ENCODE assay signal across 21 mouse cellular contexts in genomic region chr17:26628936-26629335, GRCm38 (mm10). TPM values are rescaled to one million over a fixed set of nuclear protein-coding genes. Genes with fewer than 3 reads are reported as not detected.
DNase-seq lines count a peak whose midpoint lies in the region; ATAC-seq and TF ChIP-seq lines count a peak whose summit lies in the region.
"Had no signal": no experiment of that assay in that cellular context is flagged by ENCODE, and none has a peak within 500 bp of the region (broad histone marks: within the 10 kb centered on the region; RNA-seq: fewer than 3 reads in every experiment).

No protein-coding gene starts in this region.

- TF ChIP-seq CTCF in left cerebral cortex, adult 2 months (IDR thresholded peaks at IDR 0.05) = no peak
- no peak for TF ChIP-seq CTCF in olfactory bulb, adult 2 months (IDR thresholded peaks at IDR 0.05; ENCODE audit: insufficient read depth, low read depth, low read length)

- no peak for TF ChIP-seq POLR2A in olfactory bulb, adult 2 months (IDR thresholded peaks at IDR 0.05; ENCODE audit: insufficient read depth, low read depth, low read length)

- intact Hi-C loops in left cerebral cortex, adult 2 months (cut with DNase I) = no loop called here

- H3K27ac ChIP-seq in left cerebral cortex, adult 2 months = peak overlapping the region; percentile 71
- H3K27ac ChIP-seq in olfactory bulb, adult 2 months (ENCODE audit: insufficient read depth, low read depth, low read length) = 0 out of 2 replicates have a peak overlapping the region, but pooled peaks have one; percentile 33
- H3K27ac ChIP-seq: embryonic facial prominence, embryonic 12.5 days; embryonic facial prominence, embryonic 15.5 days; hindbrain, embryonic 12.5 days; hindbrain, embryonic 15.5 days had no signal

- 72% methylated on average over 3 of the region's 3 CpGs for WGBS in olfactory bulb, adult 2 months

- peaks cover 41% of the 10 kb centered on the region for H3K4me1 ChIP-seq in olfactory bulb, adult 2 months (ENCODE audit: control insufficient read depth, insufficient read depth, low read length)
- H3K4me1 ChIP-seq: embryonic facial prominence, embryonic 12.5 days; embryonic facial prominence, embryonic 15.5 days; hindbrain, embryonic 12.5 days; hindbrain, embryonic 15.5 days had no signal

- DNase-seq in frontal cortex, adult 2 months (ENCODE audit: extremely low spot score in 1 of 2, low spot score in 1 of 2) = no peak
- no peak for DNase-seq in left cerebral cortex, adult 2 months (ENCODE audit: extremely low spot score in 1 of 2, low spot score in 2 of 2)
- no peak for DNase-seq in left cerebral cortex, adult 9 months (ENCODE audit: low spot score in 2 of 2)
- no peak for DNase-seq in spleen, postnatal 14 days (ENCODE audit: low spot score in 2 of 2)
- DNase-seq: adrenal gland, postnatal 25 days; cerebellum, adult 11 months; cerebellum, adult 2 months; cerebellum, adult 9-11 months; cerebellum, postnatal 25 days; forebrain, postnatal 0 days; gastrocnemius, postnatal 10 days; gastrocnemius, postnatal 36 days had no signal

- peak; percentile 13; the same call in 1 of the 2 replicates for ATAC-seq in frontal cortex, adult (ENCODE audit: low TSS enrichment)
- ATAC-seq: CD4-positive, CD25-positive, alpha-beta regulatory T cell, adult 4 months; forebrain, embryonic 14.5 days; forebrain, postnatal 0 days; intestine, postnatal 0 days had no signal

- no peak overlapping the region for H3K4me3 ChIP-seq in left cerebral cortex, adult 2 months
- no peak overlapping the region for H3K4me3 ChIP-seq in olfactory bulb, adult 2 months (ENCODE audit: insufficient read depth, low read depth, low read length)
- H3K4me3 ChIP-seq: embryonic facial prominence, embryonic 12.5 days; embryonic facial prominence, embryonic 15.5 days; hindbrain, embryonic 12.5 days; hindbrain, embryonic 15.5 days had no signal

RNA-seq across cellular contexts. Expression of gene Atp6v0e, which starts 34.1 kb away (rescaled TPM):
- 80.3 and 80.9 TPM in 2 replicates for polyA plus RNA-seq in frontal cortex, adult 2 months (2012; rRNA removed)
- 10 to 100 TPM; 39.2 to 44.6 TPM for total RNA-seq in left cerebral cortex, adult 2 months (2021)
- not detected in 2 replicates for polyA plus RNA-seq in olfactory bulb, adult 2 months (2012; ENCODE audit: insufficient read depth, insufficient read length, low replicate concordance, missing spikeins)
